Mouse (Mus musculus): ENCODE measurements around the gene Tekt2. TPM values are rescaled to one million over a fixed set of nuclear protein-coding genes. Genes with fewer than 3 reads are reported as not detected.
A peak's percentile ranks its signal among the peaks of the same experiment; 100 is the strongest.

Tekt2 gene
- 1 to 10 TPM; 1.4 TPM for total RNA-seq (2021)
- long read RNA-seq, experiment 1, partial matches to known transcripts: 0 of 1 reads
- long read RNA-seq, experiment 1, other reads (novel, unspliced or antisense): 1 of 1 reads
- long read RNA-seq, experiment 2, partial matches to known transcripts: 2 of 2 reads
- long read RNA-seq, experiment 2, other reads (novel, unspliced or antisense): 0 of 2 reads

- no peak for DNase-seq
These were observed at the start of gene Tekt2 for GRCm38 (mm10) chr4:126325281-126325861. Tekt2 (minus strand) TSS chr4:126325688.

DNA sequence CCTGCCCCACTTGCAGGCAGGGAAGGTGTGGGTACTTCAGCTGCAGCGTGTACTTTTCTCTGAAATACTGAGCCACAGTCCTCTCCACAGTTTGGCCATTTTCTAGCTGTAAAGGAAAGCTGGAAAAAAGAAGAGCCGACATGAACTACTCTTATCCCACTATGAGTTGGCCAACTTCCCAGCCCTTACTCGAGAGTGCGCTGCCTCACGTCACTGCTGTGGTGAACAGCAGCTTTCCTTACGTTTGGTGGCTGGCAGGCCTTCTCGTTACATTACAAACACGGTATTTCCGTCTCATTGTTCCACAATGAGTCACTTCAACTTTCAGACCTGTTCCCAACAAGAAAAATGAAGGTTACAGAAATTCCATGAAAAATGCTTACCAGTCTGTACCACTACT is 46.0 kb upstream of the Tekt2 start:
- peak; percentile 30 to 41 for DNase-seq

DNA sequence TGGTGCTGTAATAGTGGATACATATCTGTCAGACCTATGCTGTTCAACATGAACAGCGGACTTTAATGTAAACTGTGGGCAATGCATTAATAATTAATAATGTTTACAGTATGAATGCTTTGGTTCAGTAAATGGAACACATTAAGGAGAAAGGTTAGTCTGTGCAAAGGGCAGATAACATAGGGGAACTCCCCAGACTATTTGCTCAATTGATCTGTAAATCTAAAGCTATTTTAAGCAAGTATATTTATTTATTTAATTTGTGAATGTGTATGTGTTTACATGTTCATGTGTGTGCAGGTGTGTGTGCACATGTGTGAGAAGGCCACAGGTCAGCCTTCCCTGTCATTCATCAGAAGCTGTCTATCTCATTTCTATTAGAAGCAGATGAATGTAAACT is 34.6 kb upstream of the Tekt2 start:
- DNase-seq: no peak

DNA sequence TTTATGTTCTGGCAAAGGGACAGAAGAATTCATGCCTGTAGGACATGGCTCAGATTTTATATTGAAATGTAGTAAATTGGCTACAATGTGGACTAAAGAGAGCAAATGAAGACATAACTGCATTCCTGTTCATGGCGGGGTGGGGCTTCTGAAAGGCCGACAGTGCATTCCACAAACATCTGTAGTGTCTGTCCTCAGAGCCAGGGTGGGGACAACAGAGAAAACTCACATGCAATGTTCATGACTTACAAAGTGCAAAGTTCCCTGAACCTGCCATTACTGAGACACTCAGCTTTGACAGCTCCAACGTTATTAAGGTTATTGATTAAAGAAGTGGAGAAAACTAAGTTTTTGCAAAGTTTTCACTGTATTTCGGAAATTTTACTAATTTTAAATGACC is 18.0 kb upstream of the Tekt2 start:
- DNase-seq: no peak

- DNase-seq: no peak
These were observed 14.0 kb upstream of the Tekt2 start for GRCm38 (mm10) chr4:126339461-126339860.

GRCm38 (mm10) chr4:126332358-126332757 is 6.9 kb upstream of the Tekt2 start:
- DNase-seq: no peak

DNA sequence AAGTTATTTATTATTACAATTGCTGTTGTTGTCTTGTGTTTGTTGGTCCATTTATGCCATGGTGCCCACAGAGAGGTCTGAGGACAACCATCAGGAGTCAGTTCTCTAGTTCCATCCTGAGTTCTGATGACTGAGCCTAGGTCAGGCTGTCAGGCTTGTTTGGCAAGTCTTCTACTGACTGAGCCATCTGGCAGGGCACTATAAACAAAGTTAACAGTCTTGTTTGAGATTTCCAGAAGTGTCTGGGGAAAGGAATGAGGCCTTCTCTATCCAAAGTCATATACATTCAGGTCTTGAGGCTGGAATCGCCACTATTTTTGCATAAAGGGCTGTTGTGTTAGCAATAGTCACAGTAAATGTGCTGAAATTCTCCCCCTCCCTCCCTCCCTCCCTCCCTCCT is 6.3 kb upstream of the Tekt2 start:
- DNase-seq: no peak

DNA sequence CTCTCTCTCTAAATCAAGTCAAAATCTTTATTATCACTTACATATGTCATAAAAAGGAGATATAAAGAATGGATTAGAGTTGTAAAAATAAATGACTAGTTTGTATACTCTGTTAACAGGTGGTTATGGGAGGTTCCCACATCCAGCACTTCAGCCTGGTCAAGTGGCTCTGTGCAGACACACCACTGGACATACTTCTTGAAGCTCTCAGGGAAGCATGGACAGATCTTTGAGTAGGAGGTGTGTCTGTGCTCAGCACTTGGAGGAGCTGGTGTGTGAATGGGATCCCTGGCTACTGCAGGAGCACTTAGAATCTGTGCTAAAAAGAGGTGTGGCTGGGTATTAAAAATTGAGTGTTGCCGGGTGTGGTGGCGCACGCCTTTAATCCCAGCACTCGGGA is 4.8 kb upstream of the Tekt2 start:
- DNase-seq: no peak

DNA sequence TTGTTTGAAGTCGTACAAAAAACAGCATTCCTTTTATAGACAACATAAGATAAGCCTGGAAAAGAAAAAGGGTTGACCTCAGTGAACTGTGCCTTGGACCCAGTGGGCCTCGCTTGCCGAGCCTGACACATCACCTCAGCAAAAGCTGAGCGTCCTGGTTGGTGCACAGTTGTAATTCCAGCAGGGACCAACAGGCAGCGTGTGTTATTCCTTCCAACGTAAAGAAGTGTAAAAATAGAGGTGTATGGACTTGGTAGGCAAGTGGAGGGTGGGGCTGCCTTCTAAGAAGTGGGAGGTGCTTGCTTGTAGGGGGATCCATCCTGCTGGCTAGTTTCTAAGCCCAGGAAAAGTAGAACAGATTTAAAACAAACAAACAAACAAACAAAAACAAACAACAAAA is 548 bp upstream of the Tekt2 start:
- no peak for DNase-seq

GRCm38 (mm10) chr4:126324861-126325260 is 627 bp downstream of the Tekt2 start:
- DNase-seq: no peak

DNA sequence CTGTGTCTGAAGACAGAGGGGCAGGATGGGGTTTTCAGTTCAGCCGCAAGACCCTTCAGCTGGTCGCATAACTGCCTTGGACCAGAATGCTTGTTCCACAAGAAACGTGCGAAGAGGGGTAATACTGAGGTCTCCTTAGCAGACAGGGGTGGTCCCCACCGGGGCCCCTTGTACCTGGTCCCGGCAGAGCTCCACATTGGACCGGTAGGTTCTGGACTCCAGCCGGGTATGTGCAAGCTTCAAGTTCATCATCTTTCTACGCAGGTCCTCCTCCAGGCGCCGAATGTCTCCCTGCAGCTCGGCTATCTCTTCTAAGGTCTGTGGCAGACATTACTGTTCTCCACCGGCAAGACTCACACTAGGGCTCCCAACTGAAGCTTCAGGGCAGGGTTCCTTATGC is 2.8 kb downstream of the Tekt2 start:
- DNase-seq: no peak

DNA sequence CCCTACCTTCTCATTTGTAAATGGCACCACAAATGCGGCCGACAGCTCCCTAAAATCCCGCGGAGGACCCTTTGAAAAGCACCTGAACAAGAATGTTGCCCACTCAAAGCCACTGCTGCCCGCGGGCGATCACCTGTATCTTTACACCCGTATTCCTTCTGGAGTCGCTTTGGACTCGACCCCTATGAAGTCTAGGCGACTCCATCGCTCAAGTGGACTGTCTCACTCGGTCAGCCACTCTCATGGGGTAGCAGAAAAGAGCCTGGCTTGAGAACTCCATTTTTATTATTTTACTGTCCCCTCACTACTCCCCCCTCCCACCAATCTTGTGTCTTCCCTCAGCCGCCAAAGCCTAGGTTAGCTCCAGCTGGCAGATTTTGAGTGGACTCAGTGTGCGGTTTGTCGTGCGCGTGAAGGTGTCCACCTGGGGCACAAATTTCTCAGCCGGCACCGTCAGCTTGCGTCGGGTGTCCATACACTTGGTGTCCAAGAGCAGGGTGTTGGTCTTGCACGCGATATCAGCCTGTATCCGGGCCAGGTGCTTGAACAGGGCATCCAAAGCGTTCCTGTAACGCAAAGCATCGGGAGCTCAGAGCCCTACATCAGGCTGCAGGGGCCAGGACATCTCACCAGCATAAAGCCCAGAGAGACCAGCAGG is 3.5 kb downstream of the Tekt2 start:
- DNase-seq: no peak

DNA sequence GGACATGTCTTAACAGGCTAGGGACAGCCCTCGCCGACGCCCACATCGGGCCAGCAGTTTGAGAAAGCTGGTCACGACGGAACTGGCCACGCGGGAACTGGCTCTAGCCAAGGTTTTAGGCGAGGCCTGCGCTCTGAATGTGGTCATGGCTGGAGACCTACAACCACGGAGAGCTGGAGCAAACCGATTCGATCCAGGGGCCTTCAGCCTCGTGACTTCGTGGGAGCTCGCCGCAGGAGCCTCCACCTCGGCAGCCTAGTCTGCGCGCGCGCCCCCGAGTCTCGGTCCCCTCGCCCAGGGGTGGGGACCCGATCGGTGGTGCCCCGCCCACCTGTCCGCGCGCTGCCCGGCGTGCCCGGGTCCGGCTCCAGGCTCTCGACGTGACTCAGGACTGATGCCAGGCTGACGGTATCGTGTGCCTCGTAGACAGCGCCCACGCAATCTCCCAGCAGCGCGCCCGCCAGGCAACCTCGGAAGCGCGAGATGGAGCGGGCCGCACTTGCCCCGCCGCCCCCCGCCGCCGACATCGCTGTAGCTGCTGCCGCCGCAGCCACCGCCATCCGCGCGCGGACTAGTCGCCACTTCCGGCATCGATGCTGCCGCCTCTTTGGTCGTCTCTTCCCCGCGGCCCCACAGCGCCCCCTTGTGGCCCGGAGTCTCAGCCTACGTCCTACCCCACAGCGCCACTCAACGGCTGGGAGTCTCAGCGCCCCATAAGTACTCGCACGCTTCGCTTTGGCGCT is 4.2 kb downstream of the Tekt2 start, which contains the start of gene Adprhl2:
Adprhl2 (minus strand) TSS at position 593 of the 743 bp plus-strand sequence.
- DNase-seq: peak; percentile 99 to 100

DNA sequence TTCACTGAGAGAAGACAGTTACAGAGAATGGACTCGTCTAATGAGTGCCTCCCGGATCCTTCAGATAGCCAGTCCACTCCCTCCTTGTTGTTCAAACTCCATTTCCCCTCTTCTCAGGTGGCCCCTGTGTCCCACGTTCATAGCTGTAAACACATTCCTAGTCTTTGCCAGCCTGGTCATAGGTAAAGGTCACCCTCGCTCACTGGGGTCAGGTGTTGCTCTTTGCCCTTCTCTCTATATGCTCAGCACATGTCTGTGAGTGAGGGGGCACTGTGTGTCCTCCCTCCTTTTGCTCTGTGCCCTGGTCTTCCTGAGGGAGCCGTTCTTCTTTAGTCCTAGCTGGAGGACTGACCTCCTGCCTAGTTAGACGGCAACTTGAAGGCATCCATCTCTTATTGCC is 5.7 kb downstream of the Tekt2 start:
- no peak for DNase-seq

DNA sequence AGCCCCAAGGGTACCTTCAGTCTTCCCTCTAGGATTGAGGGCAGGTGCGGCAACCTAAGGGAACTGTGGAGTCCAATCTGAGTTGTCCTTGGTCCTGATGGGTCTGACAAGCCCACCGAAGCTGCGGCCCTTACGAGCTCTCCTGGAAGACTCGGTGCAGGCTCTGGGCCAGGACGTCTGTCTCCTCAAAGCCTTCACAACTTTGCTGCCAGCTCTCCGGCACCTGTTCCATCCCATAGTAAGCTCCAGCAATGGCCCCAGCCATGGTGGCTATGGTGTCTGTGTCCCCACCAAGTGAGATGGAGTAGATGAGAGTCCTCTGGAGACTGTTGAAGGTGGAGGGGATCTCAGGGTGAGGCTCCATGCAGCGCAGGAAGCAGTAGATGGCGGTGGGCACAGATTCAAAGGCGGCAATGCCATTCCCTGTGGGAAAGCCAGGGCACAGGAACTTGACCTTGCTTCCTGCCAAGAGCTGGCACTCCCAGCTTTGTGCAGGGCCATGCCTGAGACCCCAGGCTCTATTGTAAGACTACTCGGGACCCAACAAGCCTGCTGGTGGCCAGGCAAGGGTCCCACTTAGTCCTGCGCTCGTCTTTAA is 8.9 kb downstream of the Tekt2 start:
- peak in 1 of 2 experiments; percentile 32 for DNase-seq

DNA sequence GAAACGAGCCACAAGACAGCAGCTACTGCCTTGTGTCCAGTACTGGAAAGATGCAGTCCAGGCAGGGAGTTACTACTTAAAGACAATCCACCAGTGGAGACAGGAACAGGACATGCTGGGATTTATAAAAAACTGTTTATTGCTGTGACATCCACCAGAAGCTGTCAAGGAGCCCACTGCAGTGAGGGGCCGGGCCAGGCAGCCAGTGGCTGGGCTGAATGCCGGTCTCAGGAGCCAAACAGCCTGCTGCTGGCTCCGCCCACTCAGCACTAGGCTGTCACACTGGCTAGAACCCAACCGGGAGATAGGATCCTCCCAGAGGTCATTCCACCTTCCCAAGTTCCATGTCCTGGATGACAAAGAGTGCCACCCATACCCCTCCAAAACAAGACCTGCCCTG is 9.6 kb downstream of the Tekt2 start:
- peak; percentile 36 to 53 for DNase-seq

DNA sequence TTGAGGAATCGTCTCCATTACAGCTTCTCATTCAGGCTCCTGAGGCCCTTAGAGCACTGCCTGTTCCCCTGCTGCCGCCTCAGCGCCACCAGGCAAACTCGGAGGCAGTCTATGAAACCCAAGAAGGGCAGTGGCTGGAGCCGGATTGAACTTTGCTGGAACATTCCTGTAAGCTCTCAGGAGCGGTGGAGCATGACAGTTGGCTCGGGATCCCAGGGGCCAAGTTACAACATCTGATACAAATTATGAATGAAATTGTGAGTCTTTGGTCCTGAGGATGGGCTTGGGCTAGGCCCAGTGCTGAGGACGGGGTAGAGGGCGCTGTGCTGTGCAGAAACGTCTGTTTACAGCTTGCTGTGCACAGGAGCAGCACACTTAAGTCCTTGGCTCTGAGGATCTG is 11.1 kb downstream of the Tekt2 start:
- DNase-seq: no peak

- DNase-seq: no peak
These were observed 12.3 kb downstream of the Tekt2 start for GRCm38 (mm10) chr4:126313202-126313601.

DNA sequence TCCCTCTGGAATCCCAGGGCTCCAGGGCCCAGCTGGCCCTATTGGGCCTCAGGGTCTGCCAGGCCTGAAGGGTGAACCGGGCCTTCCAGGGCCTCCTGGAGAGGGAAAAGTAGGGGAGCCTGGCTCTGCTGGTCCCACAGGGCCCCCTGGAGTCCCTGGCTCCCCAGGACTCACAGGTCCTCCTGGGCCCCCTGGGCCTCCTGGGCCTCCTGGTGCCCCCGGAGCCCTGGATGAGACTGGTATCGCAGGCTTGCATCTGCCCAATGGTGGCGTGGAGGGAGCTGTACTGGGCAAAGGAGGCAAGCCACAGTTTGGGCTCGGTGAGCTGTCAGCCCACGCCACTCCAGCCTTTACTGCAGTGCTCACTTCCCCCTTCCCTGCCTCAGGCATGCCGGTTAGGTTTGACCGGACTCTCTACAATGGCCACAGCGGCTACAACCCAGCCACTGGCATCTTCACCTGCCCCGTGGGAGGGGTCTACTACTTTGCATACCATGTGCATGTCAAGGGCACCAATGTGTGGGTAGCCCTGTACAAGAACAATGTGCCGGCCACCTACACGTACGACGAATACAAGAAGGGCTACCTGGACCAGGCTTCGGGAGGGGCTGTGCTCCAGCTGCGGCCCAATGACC is 13.8 kb downstream of the Tekt2 start:
- no peak for DNase-seq

- no peak for DNase-seq
These were observed 15.1 kb downstream of the Tekt2 start for GRCm38 (mm10) chr4:126310344-126310743.

GRCm38 (mm10) chr4:126309922-126310309 is 15.6 kb downstream of the Tekt2 start:
- peak; percentile 88 to 90 for DNase-seq
